Mouse (Mus musculus) embryonic facial prominence, embryonic 10.5 days (tissue): ENCODE measurements around the gene Upp2. TPM values are rescaled to one million over a fixed set of nuclear protein-coding genes. Genes with fewer than 3 reads are reported as not detected.
A peak's percentile ranks its signal among the peaks of the same experiment; 100 is the strongest.

Experiments used
- DNase-seq: peaks from one replicate; pipeline ENCODE4 v3.0.0-alpha.2; 2017; ENCODE audit warnings: low spot score
- H3K27ac ChIP-seq: fragments of 300-500 bp; sonication (generic); replicated peaks from 2 replicates; pipeline ENCODE4 v1.5.1; 2016; ENCODE audit warnings: mild to moderate bottlenecking
- H3K27me3 ChIP-seq: fragments of 300-500 bp; sonication (generic); replicated peaks from 2 replicates; pipeline ENCODE4 v1.6.1; 2016; ENCODE audit warnings: low read depth, mild to moderate bottlenecking; ENCODE audit not compliant: poor library complexity, severe bottlenecking
- H3K36me3 ChIP-seq: fragments of 300-500 bp; sonication (generic); replicated peaks from 2 replicates; pipeline ENCODE4 v1.6.1; 2016; ENCODE audit warnings: mild to moderate bottlenecking, moderate library complexity
- H3K4me1 ChIP-seq: fragments of 300-500 bp; sonication (generic); 2 replicates; pipeline ENCODE4 v1.6.1; 2016
- H3K4me3 ChIP-seq: fragments of 300-500 bp; sonication (generic); 2 replicates; pipeline ENCODE4 v1.5.1; 2016; ENCODE audit warnings: mild to moderate bottlenecking, moderate library complexity
- H3K9me3 ChIP-seq: fragments of 300-500 bp; sonication (generic); 2 replicates; pipeline ENCODE4 v1.6.1; 2016; ENCODE audit warnings: mild to moderate bottlenecking
- WGBS: fragments of 180-500 bp; shearing (Covaris S2); methylation state at CpG from one replicate; pipeline ENCODE4 v1.1.7; 2016; 5-methylcytosine and 5-hydroxymethylcytosine counted together
- polyA plus RNA-seq: library from polyadenylated mRNA; unstranded; fragments of >200 nt; fragmentation: Nextera tagmentation; extraction: Ambion mirVana; gene quantifications from 2 replicates; pipeline ENCODE4 v1.2.1, GENCODE M21; 2016

The Upp2 gene
- polyA plus RNA-seq, result 4.6 and 6.3 TPM in 2 replicates

GRCm38 (mm10) chr2:58567066-58567810 is at the start of gene Upp2, which contains the start of gene Acvr1:
Upp2 (plus strand) TSS chr2:58567298.
Acvr1 (minus strand) TSS chr2:58567157.
- Histone ChIP-seq H3K4me3 (peak within 1 kb of the TSS; percentile 94), H3K9me3 (no peaks in the 10 kb centered on the region), H3K36me3 (no peaks in the 10 kb centered on the region), H3K27ac (peak within 1 kb of the TSS; percentile 97), H3K27me3 (no peaks in the 10 kb centered on the region), H3K4me1 (peaks cover 45% of the 10 kb centered on the region)
- peak; percentile 91 for DNase-seq
- WGBS, result under 1% methylated on average over 63 of the region's 80 CpGs

GRCm38 (mm10) chr2:58518517-58518916 is 48.6 kb upstream of the Upp2 start:
- 84% methylated on average over 1 of the region's 1 CpGs for WGBS
- Histone ChIP-seq H3K36me3 (peaks cover 4% of the 10 kb centered on the region; the same call in 1 of the 2 replicates), H3K9me3 (no peaks in the 10 kb centered on the region), H3K4me1 (peaks cover 25% of the 10 kb centered on the region; the same call in 1 of the 2 replicates), H3K27me3 (no peaks in the 10 kb centered on the region), H3K4me3 (no peak overlapping the region), H3K27ac (no peak overlapping the region)
- DNase-seq, result no peak

GRCm38 (mm10) chr2:58520727-58521126 is 46.4 kb upstream of the Upp2 start:
- 95% methylated on average over 9 of the region's 9 CpGs for WGBS
- H3K9me3 ChIP-seq, result no peaks in the 10 kb centered on the region

GRCm38 (mm10) chr2:58521621-58522020 is 45.5 kb upstream of the Upp2 start:
- 92% methylated on average over 6 of the region's 6 CpGs for WGBS
- Histone ChIP-seq H3K27me3 (no peaks in the 10 kb centered on the region), H3K4me3 (no peak overlapping the region), H3K9me3 (no peaks in the 10 kb centered on the region), H3K4me1 (peaks cover 14% of the 10 kb centered on the region; the same call in 1 of the 2 replicates), H3K36me3 (no peaks in the 10 kb centered on the region), H3K27ac (no peak overlapping the region)
- no peak for DNase-seq

More at GRCm38 (mm10) chr2:58520727-58521126, 46.4 kb upstream of the Upp2 start:
- Histone ChIP-seq H3K4me3 (no peak overlapping the region), H3K27ac (no peak overlapping the region), H3K27me3 (no peaks in the 10 kb centered on the region), H3K4me1 (peaks cover 22% of the 10 kb centered on the region; the same call in 1 of the 2 replicates), H3K36me3 (no peaks in the 10 kb centered on the region)
- DNase-seq, result no peak

- Histone ChIP-seq H3K4me3 (no peak overlapping the region), H3K27ac (no peak overlapping the region), H3K9me3 (no peaks in the 10 kb centered on the region), H3K27me3 (no peaks in the 10 kb centered on the region), H3K36me3 (no peaks in the 10 kb centered on the region), H3K4me1 (0 out of 2 replicates have a peak, but pooled peaks cover 9% of the 10 kb centered on the region)
- no peak for DNase-seq
- 76% methylated on average over 12 of the region's 12 CpGs for WGBS
These were observed 44.0 kb upstream of the Upp2 start for GRCm38 (mm10) chr2:58523097-58523496.

GRCm38 (mm10) chr2:58523894-58524293 is 43.2 kb upstream of the Upp2 start:
- no peak overlapping the region for H3K27ac ChIP-seq
- no peaks in the 10 kb centered on the region for H3K36me3 ChIP-seq
- no peaks in the 10 kb centered on the region for H3K27me3 ChIP-seq
- 89% methylated on average over 5 of the region's 5 CpGs for WGBS
- no peak overlapping the region for H3K4me3 ChIP-seq
- peaks cover 13% of the 10 kb centered on the region for H3K4me1 ChIP-seq
- no peak for DNase-seq
- H3K9me3 ChIP-seq, result no peaks in the 10 kb centered on the region

- Histone ChIP-seq H3K27ac (no peak overlapping the region), H3K36me3 (no peaks in the 10 kb centered on the region), H3K4me1 (peaks cover 16% of the 10 kb centered on the region), H3K27me3 (no peaks in the 10 kb centered on the region), H3K4me3 (no peak overlapping the region), H3K9me3 (no peaks in the 10 kb centered on the region)
- WGBS, result 91% methylated on average over 6 of the region's 6 CpGs
- DNase-seq, result no peak
These were observed 42.7 kb upstream of the Upp2 start for GRCm38 (mm10) chr2:58524356-58524755.

- WGBS, result 81% methylated on average over 3 of the region's 3 CpGs
- Histone ChIP-seq H3K27me3 (no peaks in the 10 kb centered on the region), H3K4me1 (peaks cover 39% of the 10 kb centered on the region), H3K36me3 (no peaks in the 10 kb centered on the region), H3K27ac (no peak overlapping the region), H3K9me3 (no peaks in the 10 kb centered on the region), H3K4me3 (no peak overlapping the region)
- DNase-seq, result no peak
These were observed 39.3 kb upstream of the Upp2 start for GRCm38 (mm10) chr2:58527786-58528185.

GRCm38 (mm10) chr2:58529384-58529783 is 37.7 kb upstream of the Upp2 start:
- Histone ChIP-seq H3K4me1 (peaks cover 55% of the 10 kb centered on the region), H3K36me3 (no peaks in the 10 kb centered on the region), H3K27ac (no peak overlapping the region), H3K27me3 (no peaks in the 10 kb centered on the region), H3K4me3 (no peak overlapping the region), H3K9me3 (no peaks in the 10 kb centered on the region)
- DNase-seq, result no peak
- WGBS, result 73% methylated on average over 5 of the region's 5 CpGs

GRCm38 (mm10) chr2:58529860-58530440 is 37.1 kb upstream of the Upp2 start:
- Histone ChIP-seq H3K27me3 (no peaks in the 10 kb centered on the region), H3K4me3 (no peak overlapping the region), H3K4me1 (peaks cover 61% of the 10 kb centered on the region), H3K27ac (no peak overlapping the region), H3K9me3 (no peaks in the 10 kb centered on the region), H3K36me3 (no peaks in the 10 kb centered on the region)
- WGBS, result 46% methylated on average over 7 of the region's 7 CpGs
- no peak for DNase-seq

- Histone ChIP-seq H3K4me1 (peaks cover 66% of the 10 kb centered on the region), H3K4me3 (no peak overlapping the region), H3K27me3 (no peaks in the 10 kb centered on the region), H3K36me3 (no peaks in the 10 kb centered on the region), H3K27ac (no peak overlapping the region), H3K9me3 (no peaks in the 10 kb centered on the region)
- 81% methylated on average over 4 of the region's 4 CpGs for WGBS
- DNase-seq, result no peak
These were observed 36.6 kb upstream of the Upp2 start for GRCm38 (mm10) chr2:58530521-58530920.

- WGBS, result 21% methylated on average over 10 of the region's 10 CpGs
These were observed 34.7 kb upstream of the Upp2 start for GRCm38 (mm10) chr2:58532260-58532850.

More at GRCm38 (mm10) chr2:58532260-58532850, 34.7 kb upstream of the Upp2 start:
- peak; percentile 76 for DNase-seq
- H3K27me3 ChIP-seq, result no peaks in the 10 kb centered on the region
- H3K27ac ChIP-seq, result peak overlapping the region; percentile 51
- peaks cover 63% of the 10 kb centered on the region for H3K4me1 ChIP-seq
- H3K9me3 ChIP-seq, result no peaks in the 10 kb centered on the region
- peak overlapping the region; percentile 38 for H3K4me3 ChIP-seq
- H3K36me3 ChIP-seq, result peaks cover 11% of the 10 kb centered on the region
